Mouse (Mus musculus): ENCODE data around the gene Mtx1.

- TF ChIP-seq POLR2A (IDR thresholded peaks at IDR 0.05; ENCODE audit: low read depth, low read length), result no peak
- peak; percentile 85; the same call in 1 of the 2 replicates for TF ChIP-seq CTCF (IDR thresholded peaks at IDR 0.05; ENCODE audit: extremely low read depth, insufficient read length, insufficient replicate concordance, low read depth, low read length)
These were observed 11.0 kb downstream of the Mtx1 start for GRCm38 (mm10) chr3:89215853-89216252.

Measured in small intestine, adult 2 months (tissue).